Comparison of ENCODE assay signal across 23 mouse cellular contexts in genomic region chr3:126752978-126753377, GRCm38 (mm10).
DNase-seq lines count a peak whose midpoint lies in the region; ATAC-seq and TF ChIP-seq lines count a peak whose summit lies in the region.
"Had no signal": no experiment of that assay in that cellular context is flagged by ENCODE, and none has a peak within 500 bp of the region (broad histone marks: within the 10 kb centered on the region; RNA-seq: fewer than 3 reads in every experiment).

No protein-coding gene starts in this region.

- no peaks in the 10 kb centered on the region for H3K9me3 ChIP-seq in heart, embryonic 12.5 days (replicated peaks)
- H3K9me3 ChIP-seq in heart, embryonic 16.5 days (replicated peaks; ENCODE audit: control insufficient read depth, low read length): no peaks in the 10 kb centered on the region
- H3K9me3 ChIP-seq: embryonic facial prominence, embryonic 12.5 days; forebrain, embryonic 12.5 days; hindbrain, embryonic 10.5 days; hindbrain, embryonic 15.5 days had no signal

- peaks cover 33% of the 10 kb centered on the region for H3K4me1 ChIP-seq in heart, embryonic 12.5 days (replicated peaks)
- peaks cover 18% of the 10 kb centered on the region for H3K4me1 ChIP-seq in heart, embryonic 16.5 days (ENCODE audit: control insufficient read depth, insufficient read depth, low read length)
- H3K4me1 ChIP-seq in lung, adult 2 months (ENCODE audit: control insufficient read depth, insufficient read depth, low read length): no peaks in the 10 kb centered on the region
- H3K4me1 ChIP-seq: embryonic facial prominence, embryonic 12.5 days; forebrain, embryonic 12.5 days; hindbrain, embryonic 10.5 days; hindbrain, embryonic 15.5 days had no signal

- intact Hi-C loops in heart, postnatal 36 days (cut with DNase I): no loop called here

- no peak overlapping the region for H3K4me2 ChIP-seq in heart, embryonic 12.5 days
- no peak overlapping the region for H3K4me2 ChIP-seq in heart, embryonic 16.5 days (ENCODE audit: low read depth, low read length)
- H3K4me2 ChIP-seq: embryonic facial prominence, embryonic 12.5 days; forebrain, embryonic 12.5 days; hindbrain, embryonic 15.5 days had no signal

- no peak overlapping the region for H3K4me3 ChIP-seq in heart, embryonic 12.5 days
- no peak overlapping the region for H3K4me3 ChIP-seq in heart, embryonic 16.5 days (ENCODE audit: low read length)
- no peak overlapping the region for H3K4me3 ChIP-seq in lung, adult 2 months (replicated peaks; ENCODE audit: extremely low read depth, low read depth, low read length)
- H3K4me3 ChIP-seq: embryonic facial prominence, embryonic 12.5 days; forebrain, embryonic 12.5 days; hindbrain, embryonic 10.5 days; hindbrain, embryonic 15.5 days had no signal

- WGBS in heart, embryonic 12.5 days: 53% methylated on average over 6 of the region's 6 CpGs
- WGBS in heart, embryonic 16.5 days: 56% methylated on average over 6 of the region's 6 CpGs
- WGBS in lung, adult 2 months: 80% methylated on average over 6 of the region's 6 CpGs

- peak overlapping the region; percentile 59; the same call in 1 of the 2 replicates for H3K27ac ChIP-seq in heart, embryonic 12.5 days (ENCODE audit: poor library complexity, severe bottlenecking)
- peak overlapping the region; percentile 64 for H3K27ac ChIP-seq in heart, embryonic 16.5 days (ENCODE audit: low read length)
- H3K27ac ChIP-seq: embryonic facial prominence, embryonic 12.5 days; forebrain, embryonic 12.5 days; hindbrain, embryonic 10.5 days; hindbrain, embryonic 15.5 days had no signal

- no peak for DNase-seq in heart, adult 9 months (ENCODE audit: low spot score in 2 of 2)
- DNase-seq in heart, postnatal 36 days: no peak
- peak; percentile 10 to 24 for DNase-seq in spleen, postnatal 36 days (ENCODE audit: low spot score in 2 of 2)
- DNase-seq in spleen, adult 12 weeks (ENCODE audit: low spot score): no peak
- no peak for DNase-seq in lung, adult 2 months
- DNase-seq: adrenal gland, postnatal 10 days; cerebellum, adult 11 months; cerebellum, adult 8-10 months; cerebellum, postnatal 14 days; embryo, embryonic 11 days; gastrocnemius, postnatal 10 days; heart, postnatal 14 days; kidney, adult 8-10 months had no signal

- H3K9ac ChIP-seq in heart, embryonic 12.5 days: no peak overlapping the region
- no peak overlapping the region for H3K9ac ChIP-seq in heart, embryonic 16.5 days (ENCODE audit: low read length)
- H3K9ac ChIP-seq: embryonic facial prominence, embryonic 12.5 days; forebrain, embryonic 12.5 days; hindbrain, embryonic 15.5 days had no signal

- no peak for TF ChIP-seq CTCF in lung, adult 2 months (IDR thresholded peaks at IDR 0.05; ENCODE audit: insufficient read depth, low read length)

- H3K27me3 ChIP-seq in heart, embryonic 12.5 days (replicated peaks): no peaks in the 10 kb centered on the region
- no peaks in the 10 kb centered on the region for H3K27me3 ChIP-seq in heart, embryonic 16.5 days (ENCODE audit: control insufficient read depth, insufficient read depth, low read length)
- H3K27me3 ChIP-seq: embryonic facial prominence, embryonic 12.5 days; forebrain, embryonic 12.5 days; hindbrain, embryonic 15.5 days had no signal

- no peak for TF ChIP-seq POLR2A in lung, adult 2 months (IDR thresholded peaks at IDR 0.05; ENCODE audit: borderline replicate concordance, extremely low read depth, low read depth, low read length)

- no peak for ATAC-seq in heart, embryonic 12.5 days (ENCODE audit: insufficient number of reproducible peaks, low FRiP score)
- ATAC-seq in heart, embryonic 16.5 days (replicated peaks; ENCODE audit: extremely low read depth, insufficient read depth, low FRiP score): peak; percentile 60; the same call in 1 of the 2 replicates
- ATAC-seq: forebrain, embryonic 16.5 days; inflammation-experienced regulatory T-cells, adult 6 months; intestine, postnatal 0 days had no signal

- no peaks in the 10 kb centered on the region for H3K36me3 ChIP-seq in heart, embryonic 12.5 days
- no peaks in the 10 kb centered on the region for H3K36me3 ChIP-seq in heart, embryonic 16.5 days (ENCODE audit: control insufficient read depth, insufficient read depth)
- H3K36me3 ChIP-seq: embryonic facial prominence, embryonic 12.5 days; forebrain, embryonic 12.5 days; G1E; hindbrain, embryonic 10.5 days; hindbrain, embryonic 15.5 days had no signal

Comparison
In these comparisons a context has a peak if more than half of its experiments do, and no peak if none do; other contexts are left out.
1. DNase-seq: peak in spleen, postnatal 36 days (2 of 2); none in heart, adult 9 months (0 of 2), heart, postnatal 36 days (0 of 2), spleen, adult 12 weeks (single experiment) and lung, adult 2 months (single experiment).